In genomic region chr15:99334500-99334899, GRCm38 (mm10) we compare ENCODE assay signal across 11 mouse cellular contexts. TPM values are rescaled to one million over a fixed set of nuclear protein-coding genes. Genes with fewer than 3 reads are reported as not detected.
DNase-seq lines count a peak whose midpoint lies in the region; ATAC-seq and TF ChIP-seq lines count a peak whose summit lies in the region.
"Had no signal": no experiment of that assay in that cellular context is flagged by ENCODE, and none has a peak within 500 bp of the region (broad histone marks: within the 10 kb centered on the region; RNA-seq: fewer than 3 reads in every experiment).

No protein-coding gene starts in this region.

- no peaks in the 10 kb centered on the region for H3K9me3 ChIP-seq in forebrain, embryonic 13.5 days (replicated peaks)
- H3K9me3 ChIP-seq in forebrain, embryonic 11.5 days (ENCODE audit: control insufficient read depth, low read length) = no peaks in the 10 kb centered on the region
- H3K9me3 ChIP-seq in kidney, postnatal 0 days (replicated peaks; ENCODE audit: low read length) = no peaks in the 10 kb centered on the region
- no peaks in the 10 kb centered on the region for H3K9me3 ChIP-seq in intestine, embryonic 16.5 days (ENCODE audit: control insufficient read depth, low read length)
- H3K9me3 ChIP-seq: midbrain, embryonic 10.5 days had no signal

- TF ChIP-seq CTCF in kidney, postnatal 0 days (IDR thresholded peaks at IDR 0.05; ENCODE audit: low read depth) = no peak

- intact Hi-C loops in left cerebral cortex, postnatal 14 days (cut with DNase I) = no loop called here

- 72% methylated on average over 6 of the region's 6 CpGs for WGBS in forebrain, embryonic 13.5 days
- 86% methylated on average over 6 of the region's 6 CpGs for WGBS in forebrain, embryonic 11.5 days
- WGBS in kidney, postnatal 0 days = 46% methylated on average over 6 of the region's 6 CpGs
- 57% methylated on average over 6 of the region's 6 CpGs for WGBS in intestine, embryonic 16.5 days

- no peak overlapping the region for H3K4me2 ChIP-seq in forebrain, embryonic 13.5 days
- H3K4me2 ChIP-seq in forebrain, embryonic 11.5 days (ENCODE audit: low read depth, low read length, severe bottlenecking) = no peak overlapping the region
- H3K4me2 ChIP-seq in kidney, postnatal 0 days (ENCODE audit: low read length) = no peak overlapping the region
- H3K4me2 ChIP-seq in intestine, embryonic 16.5 days (ENCODE audit: low read depth, low read length) = no peak overlapping the region

- H3K4me3 ChIP-seq in forebrain, embryonic 13.5 days = no peak overlapping the region
- H3K4me3 ChIP-seq in forebrain, embryonic 11.5 days (ENCODE audit: low read depth, low read length) = no peak overlapping the region
- no peak overlapping the region for H3K4me3 ChIP-seq in kidney, postnatal 0 days (replicated peaks; ENCODE audit: low read depth, low read length)
- no peak overlapping the region for H3K4me3 ChIP-seq in intestine, embryonic 16.5 days (ENCODE audit: low read length)
- H3K4me3 ChIP-seq: midbrain, embryonic 10.5 days had no signal

- H3K9ac ChIP-seq in forebrain, embryonic 13.5 days = 0 out of 2 replicates have a peak overlapping the region, but pooled peaks have one; percentile 26
- no peak overlapping the region for H3K9ac ChIP-seq in forebrain, embryonic 11.5 days (ENCODE audit: low read length)
- peak overlapping the region; percentile 41 for H3K9ac ChIP-seq in kidney, postnatal 0 days (ENCODE audit: low read depth, low read length)
- H3K9ac ChIP-seq in intestine, embryonic 16.5 days (ENCODE audit: low read depth, low read length) = no peak overlapping the region

- H3K27me3 ChIP-seq in forebrain, embryonic 13.5 days = no peaks in the 10 kb centered on the region
- H3K27me3 ChIP-seq in forebrain, embryonic 11.5 days (ENCODE audit: control insufficient read depth, insufficient read depth, low read length) = no peaks in the 10 kb centered on the region
- no peaks in the 10 kb centered on the region for H3K27me3 ChIP-seq in kidney, postnatal 0 days (ENCODE audit: insufficient read depth, low read length)
- H3K27me3 ChIP-seq in intestine, embryonic 16.5 days (replicated peaks; ENCODE audit: control insufficient read depth, insufficient read depth, low read length) = no peaks in the 10 kb centered on the region

- no peaks in the 10 kb centered on the region for H3K4me1 ChIP-seq in forebrain, embryonic 13.5 days
- H3K4me1 ChIP-seq in forebrain, embryonic 11.5 days (replicated peaks; ENCODE audit: control insufficient read depth, insufficient read depth, low read length) = no peaks in the 10 kb centered on the region
- H3K4me1 ChIP-seq in kidney, postnatal 0 days (replicated peaks; ENCODE audit: insufficient read depth, low read length) = peaks cover 55% of the 10 kb centered on the region
- H3K4me1 ChIP-seq in intestine, embryonic 16.5 days (ENCODE audit: control insufficient read depth, insufficient read depth, low read length) = peaks cover 40% of the 10 kb centered on the region

- peak overlapping the region; percentile 49; the same call in 1 of the 2 replicates for H3K27ac ChIP-seq in forebrain, embryonic 13.5 days
- no peak overlapping the region for H3K27ac ChIP-seq in forebrain, embryonic 11.5 days (ENCODE audit: low read depth, low read length)
- peak overlapping the region; percentile 93 for H3K27ac ChIP-seq in kidney, postnatal 0 days
- peak overlapping the region; percentile 96 for H3K27ac ChIP-seq in intestine, embryonic 16.5 days (ENCODE audit: low read length)

- H3K36me3 ChIP-seq in forebrain, embryonic 13.5 days (ENCODE audit: poor library complexity, severe bottlenecking) = peaks cover 6% of the 10 kb centered on the region
- no peaks in the 10 kb centered on the region for H3K36me3 ChIP-seq in forebrain, embryonic 11.5 days (ENCODE audit: control insufficient read depth, insufficient read depth, low read length)
- no peaks in the 10 kb centered on the region for H3K36me3 ChIP-seq in kidney, postnatal 0 days (ENCODE audit: insufficient read depth, low read length)
- H3K36me3 ChIP-seq in intestine, embryonic 16.5 days (ENCODE audit: control insufficient read depth, insufficient read depth, low read length) = no peaks in the 10 kb centered on the region

- ATAC-seq in forebrain, embryonic 13.5 days = no peak
- no peak for ATAC-seq in forebrain, embryonic 11.5 days (replicated peaks; ENCODE audit: low FRiP score)
- ATAC-seq in kidney, postnatal 0 days (replicated peaks; ENCODE audit: low FRiP score, low read depth) = no peak
- no peak for ATAC-seq in intestine, embryonic 16.5 days

- no peak for DNase-seq in forebrain, embryonic 11.5 days (ENCODE audit: low spot score)
- no peak for DNase-seq in kidney, postnatal 0 days (ENCODE audit: low spot score)
- no peak for DNase-seq in kidney, postnatal 14 days
- peak; percentile 21 for DNase-seq in CD4-positive helper T cell, adult 2 months (ENCODE audit: low read depth, low spot score)
- no peak for DNase-seq in left cerebral cortex, postnatal 14 days (ENCODE audit: low spot score in 2 of 2)
- DNase-seq in right cerebral cortex, adult 2 months (ENCODE audit: low spot score in 2 of 2) = no peak
- DNase-seq: embryo, embryonic 11 days; right cerebral cortex, postnatal 14 days had no signal

RNA-seq across cellular contexts. Expression of gene Fmnl3, which starts 35.8 kb away (rescaled TPM):
- polyA plus RNA-seq in forebrain, embryonic 13.5 days (2015; fragmentation: Nextera tagmentation; extraction: Ambion mirVana) = 8.1 and 8.2 TPM in 2 replicates
- 14.3 and 17.0 TPM in 2 replicates for polyA plus RNA-seq in forebrain, embryonic 11.5 days (2014; fragmentation: Nextera tagmentation; extraction: Ambion mirVana)
- polyA plus RNA-seq in kidney, postnatal 0 days (2015; fragmentation: Nextera tagmentation; extraction: Ambion mirVana) = 31.6 and 33.4 TPM in 2 replicates
- polyA plus RNA-seq in intestine, embryonic 16.5 days (2015; fragmentation: Nextera tagmentation; extraction: Ambion mirVana) = 10.6 and 10.8 TPM in 2 replicates
- 10 to 100 TPM; 11.3 to 13.4 TPM for total RNA-seq in left cerebral cortex, postnatal 14 days (2021)

RNA-seq across cellular contexts. Expression of gene Fam186b, which starts 38.8 kb away (rescaled TPM):
- polyA plus RNA-seq in forebrain, embryonic 13.5 days (2015; fragmentation: Nextera tagmentation; extraction: Ambion mirVana) = 0.28 TPM in 1 of 2 replicates, not detected in the other
- polyA plus RNA-seq in forebrain, embryonic 11.5 days (2014; fragmentation: Nextera tagmentation; extraction: Ambion mirVana) = 0.15 and 0.36 TPM in 2 replicates
- 0.22 and 0.47 TPM in 2 replicates for polyA plus RNA-seq in kidney, postnatal 0 days (2015; fragmentation: Nextera tagmentation; extraction: Ambion mirVana)
- polyA plus RNA-seq in intestine, embryonic 16.5 days (2015; fragmentation: Nextera tagmentation; extraction: Ambion mirVana) = 0.24 TPM in 1 of 2 replicates, not detected in the other
- 1 to 10 TPM; 1.7 to 2.2 TPM for total RNA-seq in left cerebral cortex, postnatal 14 days (2021)

RNA-seq across cellular contexts. Expression of gene Prpf40b, which starts 39.6 kb away (rescaled TPM):
- polyA plus RNA-seq in forebrain, embryonic 13.5 days (2015; fragmentation: Nextera tagmentation; extraction: Ambion mirVana) = 98.6 and 107 TPM in 2 replicates
- 62.4 and 69.0 TPM in 2 replicates for polyA plus RNA-seq in forebrain, embryonic 11.5 days (2014; fragmentation: Nextera tagmentation; extraction: Ambion mirVana)
- 38.3 and 42.7 TPM in 2 replicates for polyA plus RNA-seq in kidney, postnatal 0 days (2015; fragmentation: Nextera tagmentation; extraction: Ambion mirVana)
- polyA plus RNA-seq in intestine, embryonic 16.5 days (2015; fragmentation: Nextera tagmentation; extraction: Ambion mirVana) = 29.8 and 34.8 TPM in 2 replicates
- total RNA-seq in left cerebral cortex, postnatal 14 days (2021) = 10 to 100 TPM; 95.4 to 99.5 TPM

RNA-seq across cellular contexts. Expression of gene Tmbim6, which starts 58.2 kb away (rescaled TPM):
- 227 and 249 TPM in 2 replicates for polyA plus RNA-seq in forebrain, embryonic 13.5 days (2015; fragmentation: Nextera tagmentation; extraction: Ambion mirVana)
- polyA plus RNA-seq in forebrain, embryonic 11.5 days (2014; fragmentation: Nextera tagmentation; extraction: Ambion mirVana) = 229 and 267 TPM in 2 replicates
- 774 and 842 TPM in 2 replicates for polyA plus RNA-seq in kidney, postnatal 0 days (2015; fragmentation: Nextera tagmentation; extraction: Ambion mirVana)
- polyA plus RNA-seq in intestine, embryonic 16.5 days (2015; fragmentation: Nextera tagmentation; extraction: Ambion mirVana) = 726 and 829 TPM in 2 replicates
- 100 to 1,000 TPM; 330 to 349 TPM for total RNA-seq in left cerebral cortex, postnatal 14 days (2021)

Comparison
In these comparisons a context has a peak if more than half of its experiments do, and no peak if none do; other contexts are left out.
1. H3K9ac ChIP-seq: peak in forebrain, embryonic 13.5 days (single experiment) and kidney, postnatal 0 days (single experiment); none in forebrain, embryonic 11.5 days (single experiment) and intestine, embryonic 16.5 days (single experiment).